Mouse (Mus musculus) lung, adult 18-20 months (tissue): ENCODE results near the gene Tmem198.

Source experiments
- DNase-seq, 2 experiments: peaks; one replicate each; pipeline ENCODE4 v3.0.0; 2022; ENCODE audit warnings: mixed read lengths in 2 of 2

The Tmem198 gene

DNA sequence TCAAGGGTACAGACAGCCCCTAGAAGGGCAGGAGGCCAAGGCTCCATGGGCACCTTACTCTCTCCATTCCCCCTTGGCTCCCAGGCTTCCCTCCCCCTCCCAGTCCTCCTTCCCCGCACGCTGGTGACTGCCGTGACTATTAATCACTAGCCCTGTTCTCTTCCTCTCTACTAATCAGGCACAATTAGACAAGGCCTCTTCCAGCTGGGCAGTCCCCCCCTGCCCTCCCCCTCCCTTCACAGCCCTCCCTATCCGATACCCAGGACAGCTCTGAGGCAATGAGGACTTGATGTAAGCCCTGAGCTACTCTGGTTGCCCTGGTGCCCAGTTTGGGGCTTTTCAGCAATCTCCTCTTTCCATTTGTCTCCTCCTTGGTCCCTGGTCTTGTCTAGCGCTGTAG is 23.4 kb upstream of the Tmem198 start:
- no peak for DNase-seq

DNA sequence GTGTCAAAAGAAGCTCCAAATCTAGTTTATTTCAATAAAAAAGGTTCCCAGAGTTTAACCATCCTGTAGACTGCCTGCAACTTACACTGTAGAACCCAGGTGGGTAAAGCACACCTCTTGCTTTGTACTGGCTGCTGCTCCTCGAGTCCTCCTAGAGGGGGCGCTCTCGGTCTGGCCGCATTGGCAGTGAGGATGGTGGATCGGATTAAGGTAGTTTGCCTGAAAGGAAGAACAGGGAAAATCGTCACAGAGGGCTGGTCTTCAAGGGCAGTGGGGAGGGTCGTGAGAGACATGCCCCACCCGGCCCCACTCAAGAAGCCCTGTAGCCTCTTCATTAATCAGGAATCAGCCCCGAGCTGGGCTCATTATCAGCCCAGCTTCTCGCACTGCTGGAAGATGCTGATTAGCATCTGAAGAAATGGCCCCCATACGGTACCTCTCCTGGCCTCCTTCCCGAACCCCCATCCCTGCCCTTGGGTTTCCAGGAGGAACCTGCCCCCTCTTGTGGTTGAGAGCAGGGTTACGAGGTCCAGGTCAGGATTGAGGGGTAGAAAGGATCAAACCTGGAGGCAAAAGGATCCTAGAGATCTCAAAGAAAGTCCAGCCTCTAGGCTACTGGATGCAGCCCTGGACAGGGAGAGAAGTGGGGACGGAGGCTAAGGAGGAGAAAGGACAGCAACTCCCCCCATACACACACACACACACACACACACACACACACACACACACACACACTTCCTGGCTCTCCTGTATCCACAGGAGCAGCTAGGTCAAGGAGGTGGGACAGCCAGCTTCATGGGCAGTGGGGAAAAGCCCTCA is 22.4 kb upstream of the Tmem198 start:
- no peak for DNase-seq

- no peak for DNase-seq
These were observed 21.7 kb upstream of the Tmem198 start for GRCm38 (mm10) chr1:75457710-75458024.

DNA sequence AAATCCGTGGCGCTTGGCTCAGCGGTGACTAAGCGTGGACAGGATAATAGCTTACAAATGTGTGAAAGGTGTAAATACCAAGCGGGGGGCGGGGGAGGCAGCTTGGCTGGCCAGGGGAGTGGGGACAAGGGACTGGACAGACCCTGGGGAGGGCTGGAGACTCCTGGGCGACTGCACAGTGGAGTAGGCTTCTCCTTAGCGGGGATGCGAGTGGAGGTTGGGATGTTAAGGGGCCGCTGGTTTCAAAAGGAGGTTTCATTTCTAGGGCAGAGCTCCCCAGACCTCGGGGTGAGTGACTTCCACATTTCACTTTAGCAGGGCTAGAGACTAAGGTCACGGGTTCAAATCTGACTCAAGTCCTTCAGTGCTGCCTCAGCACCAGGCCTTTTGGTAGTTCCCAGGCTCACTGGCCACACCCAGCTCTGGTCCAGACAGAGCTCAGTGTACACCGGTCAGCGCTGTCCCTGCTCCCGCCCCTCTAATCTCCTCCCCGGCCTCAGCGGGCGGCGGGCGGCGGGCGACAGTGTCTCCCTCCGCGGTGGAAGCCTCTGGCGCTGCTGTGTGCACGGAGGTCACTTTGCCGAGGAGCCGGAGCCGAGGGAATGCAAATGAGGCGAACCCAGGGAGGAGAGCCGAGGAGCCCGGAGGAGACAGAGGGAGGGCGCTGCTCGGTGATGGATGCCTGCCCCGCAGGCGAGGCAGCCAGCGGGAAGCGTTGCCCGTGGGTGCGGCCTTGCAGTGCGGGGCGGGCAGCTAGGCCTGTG is 21.1 kb upstream of the Tmem198 start:
- peak in 1 of 2 experiments; percentile 28 for DNase-seq

DNA sequence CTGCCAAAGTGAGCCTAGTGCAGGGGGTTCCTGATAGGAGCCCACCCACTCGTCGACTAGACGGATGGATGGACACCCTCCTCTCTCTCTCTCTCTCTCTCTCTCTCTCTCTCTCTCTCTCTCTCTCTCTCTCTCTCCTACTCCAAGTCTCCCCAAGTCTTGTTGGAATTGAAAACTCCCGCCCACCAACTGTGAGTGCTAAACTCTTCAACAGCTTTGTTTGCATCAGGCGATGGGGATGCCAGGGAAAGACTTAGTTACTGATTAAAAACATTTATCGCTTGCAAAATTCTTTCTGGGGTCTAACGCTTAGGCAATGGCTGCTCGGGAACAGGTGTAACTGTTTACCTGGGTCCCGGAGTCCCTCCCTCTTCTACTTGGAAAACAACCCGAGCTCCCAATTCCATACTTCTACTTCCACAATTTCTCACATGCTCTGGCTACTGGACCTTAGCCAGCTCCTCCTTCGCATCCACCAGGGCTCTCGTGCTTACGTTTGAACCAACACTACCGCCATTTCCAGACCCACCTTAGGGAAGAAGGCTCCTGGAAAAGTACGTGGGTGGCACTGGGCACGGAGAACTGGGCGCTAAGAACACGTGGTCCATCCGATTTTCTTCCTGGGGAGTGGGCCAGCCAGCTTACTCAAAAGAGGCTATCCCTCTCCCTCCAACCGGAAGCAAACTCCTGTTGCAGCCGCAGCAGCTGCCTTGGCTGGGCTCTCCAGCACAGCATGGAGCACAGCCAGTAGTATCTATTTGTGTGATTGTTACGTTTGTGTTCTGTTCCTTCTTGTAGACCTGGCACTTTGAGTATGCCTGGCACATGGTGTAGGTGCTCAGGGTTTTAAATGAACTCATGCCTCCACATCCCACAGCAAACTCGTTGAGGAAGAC is 20.3 kb upstream of the Tmem198 start:
- DNase-seq, result no peak

GRCm38 (mm10) chr1:75460297-75460696 is 19.0 kb upstream of the Tmem198 start:
- no peak for DNase-seq

DNA sequence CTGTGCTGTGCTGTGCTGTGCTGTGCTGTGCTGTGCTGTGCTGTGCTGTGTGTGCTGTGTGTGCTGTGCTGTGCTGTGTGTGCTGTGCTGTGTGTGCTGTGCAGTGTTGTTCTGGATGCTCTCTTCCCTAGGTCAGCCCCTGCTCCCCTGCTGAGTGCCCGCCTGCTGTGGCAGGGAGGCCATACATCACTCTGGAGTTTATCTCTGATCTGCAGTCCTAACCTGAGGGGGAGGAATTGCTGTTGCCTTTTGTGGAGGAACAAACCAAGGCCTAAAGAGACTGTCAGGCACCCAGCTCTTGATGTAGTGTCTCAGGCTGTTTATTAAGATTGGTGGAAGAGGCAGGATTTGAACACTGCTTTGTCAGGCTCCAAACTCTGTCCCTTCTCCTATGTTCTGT is 16.7 kb upstream of the Tmem198 start:
- no peak for DNase-seq

- DNase-seq, result no peak
These were observed 15.6 kb upstream of the Tmem198 start for GRCm38 (mm10) chr1:75463652-75464204.

DNA sequence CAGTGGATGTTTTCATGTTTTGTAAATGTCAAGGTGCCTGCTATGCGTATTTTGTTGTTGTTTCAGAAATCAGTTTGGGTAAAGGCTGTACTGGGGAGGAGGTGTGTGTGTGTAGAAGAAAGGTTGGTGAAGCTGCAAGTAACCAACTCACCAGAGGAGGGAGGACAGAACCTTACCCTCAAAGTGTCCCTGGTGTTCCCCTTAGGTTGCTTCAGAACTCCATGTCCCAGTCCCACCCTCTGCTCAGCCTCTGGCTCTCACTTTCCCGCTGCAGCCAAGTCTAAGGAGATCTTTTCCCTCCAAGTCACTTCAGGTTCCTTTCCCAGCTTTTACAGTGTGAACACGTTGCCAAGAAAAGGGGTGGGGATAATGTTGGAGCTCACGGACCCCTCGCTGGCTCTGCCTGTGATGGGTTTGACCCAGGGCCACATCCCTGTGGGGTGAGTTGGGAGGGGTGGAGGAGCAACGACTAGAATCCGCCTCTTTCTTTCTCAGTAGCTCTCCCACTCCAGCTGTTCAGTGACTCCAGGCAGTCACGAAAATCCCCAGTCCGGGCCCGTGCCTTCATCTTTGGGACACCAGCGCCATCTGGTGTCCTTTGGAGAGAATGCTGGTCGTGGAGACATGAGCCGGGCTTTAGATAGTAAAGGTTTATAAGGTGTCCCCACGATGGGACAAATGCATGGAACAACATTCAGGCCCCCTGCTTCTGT is 12.0 kb upstream of the Tmem198 start:
- DNase-seq, result peak; percentile 68 to 72

GRCm38 (mm10) chr1:75469287-75469825 is 10.0 kb upstream of the Tmem198 start:
- DNase-seq, result no peak

DNA sequence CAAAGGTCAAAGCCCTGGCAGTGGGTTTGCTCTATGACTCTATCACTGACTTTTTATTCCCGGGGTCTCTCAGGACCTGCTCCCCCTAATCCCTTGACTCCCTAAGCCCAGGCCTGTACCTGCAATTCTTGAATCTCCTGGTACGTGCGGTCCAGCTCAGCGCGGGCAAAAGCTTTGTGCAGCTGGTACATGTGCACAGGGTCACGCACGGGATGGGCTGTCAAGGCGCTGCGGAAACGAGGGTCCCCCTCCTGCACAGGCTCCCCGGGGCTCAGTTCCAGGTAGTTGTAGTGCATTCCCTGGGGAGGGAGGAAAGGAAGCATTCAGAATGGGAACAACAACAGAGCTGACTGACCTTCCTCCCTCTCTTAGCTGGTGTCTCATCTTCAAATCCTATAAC is 2.9 kb upstream of the Tmem198 start:
- DNase-seq, result no peak

GRCm38 (mm10) chr1:75477264-75477965 is 1.9 kb upstream of the Tmem198 start:
- peak; percentile 77 to 86 for DNase-seq

GRCm38 (mm10) chr1:75477966-75478290 is 1.4 kb upstream of the Tmem198 start:
- no peak for DNase-seq

DNA sequence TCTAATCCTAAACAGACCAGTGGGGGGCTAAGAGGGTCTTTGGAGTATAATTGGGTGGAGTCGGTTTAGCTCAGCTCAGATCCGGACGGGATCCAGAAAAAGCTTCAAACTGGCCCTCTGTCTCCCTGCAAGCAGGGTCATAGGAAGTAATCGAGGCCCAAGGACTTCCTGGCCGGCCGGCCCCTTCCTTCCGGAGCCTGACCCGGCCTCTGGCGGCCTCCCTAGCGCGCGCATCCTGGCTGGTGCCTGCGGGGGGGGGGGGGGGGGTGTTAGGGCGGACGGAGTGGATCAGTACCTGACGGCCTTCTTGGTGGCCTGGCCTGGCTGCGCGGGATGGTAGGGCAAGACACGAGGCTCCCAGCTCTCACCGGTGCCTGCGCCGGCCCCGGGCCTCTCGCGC is 835 bp upstream of the Tmem198 start:
- DNase-seq, result peak; percentile 57 to 67

- no peak for DNase-seq
These were observed 280 bp downstream of the Tmem198 start for GRCm38 (mm10) chr1:75479635-75479989.

GRCm38 (mm10) chr1:75480036-75480435 is 704 bp downstream of the Tmem198 start:
- no peak for DNase-seq

DNA sequence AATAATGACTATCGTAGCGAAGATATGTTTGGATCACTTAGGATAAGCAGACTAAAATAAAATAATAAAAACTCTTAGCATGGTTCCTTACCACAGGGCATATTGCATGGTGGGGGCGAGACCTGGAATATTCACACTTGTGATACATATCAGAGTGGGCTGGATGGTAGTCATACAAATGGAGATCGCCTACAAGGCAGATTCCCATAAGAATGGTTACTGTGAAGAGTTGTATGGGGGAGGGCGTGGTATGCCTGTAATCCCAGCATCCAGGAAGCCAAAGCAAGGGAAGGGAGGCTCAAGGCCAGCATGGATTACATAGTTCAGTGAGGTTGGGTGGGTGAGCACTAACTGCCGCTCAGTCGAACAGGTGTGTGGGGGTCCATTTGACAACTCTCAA is 1.4 kb downstream of the Tmem198 start:
- DNase-seq, result no peak

GRCm38 (mm10) chr1:75486561-75486960 is 7.2 kb downstream of the Tmem198 start:
- DNase-seq, result no peak

DNA sequence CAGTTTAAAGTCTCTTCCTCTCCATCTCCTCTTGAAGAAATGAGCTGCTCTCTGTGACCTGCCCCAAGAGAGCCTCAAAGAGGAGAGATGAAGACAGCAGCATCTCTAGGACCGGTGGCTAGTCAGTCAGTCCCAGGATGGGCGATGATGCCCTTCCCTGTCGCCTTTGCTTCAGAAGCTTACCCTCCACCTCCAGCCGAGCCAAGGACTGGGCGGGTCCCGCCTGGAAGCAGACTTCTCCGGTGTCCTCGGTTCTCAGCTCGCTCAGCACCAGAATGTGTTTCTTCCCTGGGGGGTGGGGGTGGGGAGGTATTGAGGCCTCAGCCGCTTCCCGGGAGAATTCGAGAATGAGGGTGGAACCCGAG is 7.7 kb downstream of the Tmem198 start:
- no peak for DNase-seq

GRCm38 (mm10) chr1:75487405-75488161 is 8.3 kb downstream of the Tmem198 start:
- peak; percentile 82 to 88 for DNase-seq
